Mouse (Mus musculus): ENCODE data around the gene Rnls.

DNA sequence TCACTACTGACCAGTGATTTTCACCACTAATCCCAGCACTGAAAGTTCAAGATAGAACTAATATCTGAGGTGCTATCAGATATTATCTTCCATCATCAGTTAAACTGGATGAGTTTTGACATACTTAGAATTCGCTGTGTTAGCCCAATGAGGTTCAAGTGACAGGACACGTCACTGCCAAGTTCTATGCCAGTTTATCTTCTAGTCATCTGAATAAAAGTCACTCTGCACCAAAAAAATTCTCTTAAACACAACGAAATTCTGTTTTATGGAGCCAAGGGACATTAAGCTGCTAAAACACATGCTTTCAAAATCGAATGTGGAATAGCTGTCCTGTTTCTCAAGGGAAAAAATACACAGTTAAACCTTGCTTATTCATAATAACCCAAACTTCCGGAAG, 168.3 kb downstream of the Rnls start:
- TF ChIP-seq BHLHE40 (IDR thresholded peaks at IDR 0.05; ENCODE audit: low read depth, low read length), result no peak
- no peak for TF ChIP-seq CTCF (conservative IDR thresholded peaks at IDR 0.05 in 1 of 2, IDR thresholded peaks at IDR 0.05 in 1 of 2; ENCODE audit: low read depth in 2 of 2, low read length in 2 of 2)
- TF ChIP-seq TCF12 (IDR thresholded peaks at IDR 0.05; ENCODE audit: low read depth, low read length), result no peak

Data from CH12.LX (cell line).